27 mouse cellular contexts compared by ENCODE assay signal in the genomic region with DNA sequence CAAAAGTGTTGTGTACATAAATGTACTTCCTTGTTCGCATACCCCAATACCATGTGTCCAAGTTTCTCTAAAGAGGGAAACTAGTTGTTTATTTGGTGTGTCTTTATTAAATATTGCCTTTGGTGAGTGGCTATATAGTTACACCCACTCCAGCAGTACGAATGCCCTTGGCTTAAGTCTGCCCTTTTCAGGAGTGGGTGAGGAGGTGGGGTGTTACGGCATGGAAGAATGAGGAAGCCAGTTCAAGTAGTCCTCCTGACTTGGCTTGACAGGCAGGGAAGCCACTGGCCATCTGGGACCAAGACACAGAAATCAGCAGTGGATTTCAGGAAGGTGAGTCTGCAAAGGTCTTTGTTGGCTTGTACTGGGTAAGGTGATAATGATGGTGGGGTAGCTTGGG. TPM values are rescaled to one million over a fixed set of nuclear protein-coding genes. Genes with fewer than 3 reads are reported as not detected.
"Had no signal": no experiment of that assay in that cellular context is flagged by ENCODE, and none has a peak within 500 bp of the region (broad histone marks: within the 10 kb centered on the region; RNA-seq: fewer than 3 reads in every experiment).

No protein-coding gene starts in this region.

- H3K27me3 ChIP-seq: heart, embryonic 13.5 days; heart, embryonic 15.5 days; hindbrain, embryonic 13.5 days; hindbrain, embryonic 15.5 days; kidney, embryonic 15.5 days; limb, embryonic 13.5 days; limb, embryonic 15.5 days had no signal

- H3K4me3 ChIP-seq: heart, adult 2 months; heart, embryonic 13.5 days; heart, embryonic 15.5 days; hindbrain, embryonic 13.5 days; hindbrain, embryonic 15.5 days; kidney, embryonic 15.5 days; limb, embryonic 13.5 days; limb, embryonic 15.5 days had no signal

- H3K9ac ChIP-seq: heart, embryonic 13.5 days; heart, embryonic 15.5 days; hindbrain, embryonic 13.5 days; hindbrain, embryonic 15.5 days; kidney, embryonic 15.5 days; limb, embryonic 13.5 days; limb, embryonic 15.5 days had no signal

- H3K4me2 ChIP-seq: heart, embryonic 11.5 days; heart, embryonic 13.5 days; heart, embryonic 15.5 days; hindbrain, embryonic 13.5 days; hindbrain, embryonic 15.5 days; kidney, embryonic 15.5 days; limb, embryonic 13.5 days; limb, embryonic 15.5 days had no signal

- H3K27ac ChIP-seq: heart, adult 2 months; heart, embryonic 13.5 days; heart, embryonic 15.5 days; hindbrain, embryonic 13.5 days; hindbrain, embryonic 15.5 days; hindbrain, postnatal 0 days; kidney, embryonic 15.5 days; kidney, postnatal 0 days; limb, embryonic 13.5 days; limb, embryonic 15.5 days had no signal

- DNase-seq: gastrocnemius, postnatal 14 days; gastrocnemius, postnatal 36 days; heart, adult 2 months; heart, postnatal 14 days; heart, postnatal 36 days; kidney, adult 11 months; kidney, adult 2 months; kidney, adult 9 months; kidney, postnatal 14 days; kidney, postnatal 36 days; layer of hippocampus, adult 9-11 months; layer of hippocampus, postnatal 36 days; left cerebral cortex, postnatal 4 days had no signal

- ATAC-seq: hindbrain, postnatal 0 days; intestine, embryonic 16.5 days had no signal

- H3K36me3 ChIP-seq: heart, embryonic 15.5 days had no signal

- H3K9me3 ChIP-seq: heart, embryonic 13.5 days; heart, embryonic 15.5 days; hindbrain, embryonic 13.5 days; hindbrain, embryonic 15.5 days; kidney, embryonic 15.5 days; limb, embryonic 13.5 days; limb, embryonic 15.5 days had no signal

- H3K4me1 ChIP-seq: kidney, embryonic 15.5 days; limb, embryonic 15.5 days had no signal

RNA-seq across cellular contexts. Expression of a gene that starts 13.8 kb away (rescaled TPM):
- total RNA-seq: gastrocnemius, adult 18-20 months; gastrocnemius, adult 8-10 months; gastrocnemius, postnatal 14 days; gastrocnemius, postnatal 36 days; heart, adult 2 months; heart, postnatal 36 days; hematopoietic stem cell, adult 5-6 weeks had no signal

RNA-seq across cellular contexts. Expression of a gene that starts 49.6 kb away (rescaled TPM):
- total RNA-seq: gastrocnemius, postnatal 14 days had no signal
